Mouse (Mus musculus): Measurements from ENCODE around the gene Cisd2. TPM values are rescaled to one million over a fixed set of nuclear protein-coding genes. Genes with fewer than 3 reads are reported as not detected.

The Cisd2 gene
- polyA plus RNA-seq, 1 experiment from 2014 or later = 28.9 TPM

GRCm38 (mm10) chr3:135375836-135376235 is 47.9 kb downstream of the Cisd2 start:
- Histone ChIP-seq H3K27me3 (no peaks in the 10 kb centered on the region), H3K36me3 (replicated peaks) (no peaks in the 10 kb centered on the region), H3K4me2 (no peak overlapping the region), H3K4me3 (replicated peaks) (no peak overlapping the region), H3K9me3 (replicated peaks) (no peaks in the 10 kb centered on the region), H3K4me1 (replicated peaks) (no peaks in the 10 kb centered on the region), H3K9ac (no peak overlapping the region), H3K27ac (replicated peaks) (no peak overlapping the region)
- 58% methylated on average over 3 of the region's 3 CpGs for WGBS (ENCODE audit: insufficient replicate concordance)
- no peak for ATAC-seq (ENCODE audit: insufficient read depth)

DNA sequence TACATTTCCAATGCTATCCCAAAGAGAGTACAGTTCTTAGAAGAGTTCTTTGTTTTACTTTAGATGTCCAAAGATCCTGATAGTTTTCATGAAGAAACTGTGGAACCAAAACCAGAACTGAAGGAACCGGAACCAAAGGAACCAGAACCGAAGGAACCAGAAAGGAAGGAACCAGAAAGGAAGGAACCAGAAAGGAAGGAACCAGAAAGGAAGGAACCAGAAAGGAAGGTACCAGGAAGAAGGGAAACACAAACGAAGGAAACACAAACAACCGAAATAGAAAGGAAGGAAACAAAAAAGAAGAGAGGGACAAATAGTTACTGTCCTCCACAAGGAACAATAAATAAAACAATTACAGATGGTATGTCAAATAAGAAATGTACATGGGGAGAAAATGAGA is 66.3 kb downstream of the Cisd2 start:
- H3K4me1 ChIP-seq (replicated peaks) = no peaks in the 10 kb centered on the region
- no peak overlapping the region for H3K9ac ChIP-seq
- H3K9me3 ChIP-seq (replicated peaks) = no peaks in the 10 kb centered on the region
- H3K4me3 ChIP-seq (replicated peaks) = no peak overlapping the region
- 53% methylated on average over 4 of the region's 4 CpGs for WGBS (ENCODE audit: insufficient replicate concordance)
- ATAC-seq (ENCODE audit: insufficient read depth) = no peak
- H3K27ac ChIP-seq (replicated peaks) = no peak overlapping the region
- H3K27me3 ChIP-seq = no peaks in the 10 kb centered on the region
- no peaks in the 10 kb centered on the region for H3K36me3 ChIP-seq (replicated peaks)
- no peak overlapping the region for H3K4me2 ChIP-seq

Other genes starting within 250 kb of the Cisd2 start
- gene Cenpe, start 211.4 kb downstream of the Cisd2 start, polyA plus RNA-seq (2015; fragmentation: Nextera tagmentation; extraction: Ambion mirVana) = 16.7 and 18.1 TPM in 2 replicates
- gene Bdh2, start 142.7 kb downstream of the Cisd2 start, polyA plus RNA-seq (2015; fragmentation: Nextera tagmentation; extraction: Ambion mirVana) = 0.51 and 0.58 TPM in 2 replicates
- gene Slc9b2, start 116.2 kb downstream of the Cisd2 start, polyA plus RNA-seq (2015; fragmentation: Nextera tagmentation; extraction: Ambion mirVana) = 0.06 and 0.13 TPM in 2 replicates
- gene Slc9b1, start 75.9 kb downstream of the Cisd2 start, polyA plus RNA-seq (2015; fragmentation: Nextera tagmentation; extraction: Ambion mirVana) = not detected in 2 replicates
- gene Ube2d3, start 14.2 kb upstream of the Cisd2 start, polyA plus RNA-seq (2015; fragmentation: Nextera tagmentation; extraction: Ambion mirVana) = 216 and 230 TPM in 2 replicates
- 5.8 and 6.6 TPM in 2 replicates for gene Manba, start 61.7 kb upstream of the Cisd2 start, polyA plus RNA-seq (2015; fragmentation: Nextera tagmentation; extraction: Ambion mirVana)

Data from liver, embryonic 15.5 days (tissue).